Mouse (Mus musculus): ENCODE measurements around the gene Parp12. TPM values are rescaled to one million over a fixed set of nuclear protein-coding genes. Genes with fewer than 3 reads are reported as not detected.

Gene Parp12
- polyA plus RNA-seq, 1 experiment from 2014 or later = 10.2 TPM

DNA sequence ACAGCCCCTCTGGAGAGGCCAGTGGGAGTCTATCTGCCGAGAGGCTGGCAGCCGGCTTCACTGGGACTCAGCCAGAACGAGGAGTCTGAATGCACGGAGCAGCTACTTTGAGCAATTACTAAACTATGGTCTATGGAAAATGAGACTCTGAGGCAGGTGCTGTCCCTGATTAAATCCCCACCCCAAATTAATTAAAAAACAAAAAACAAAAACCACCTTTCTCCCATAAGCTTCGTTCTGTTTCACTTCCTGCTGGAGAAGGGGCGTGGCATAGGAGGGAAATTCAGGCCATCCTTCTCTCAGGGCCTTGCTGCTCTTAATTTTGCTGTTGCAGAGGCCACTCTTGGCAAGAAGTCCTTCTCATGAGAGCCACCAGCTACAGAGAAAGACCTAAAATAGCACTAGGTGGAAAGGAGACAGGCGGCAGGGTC lies 62.3 kb downstream of the Parp12 start:
- H3K27me3 ChIP-seq = no peaks in the 10 kb centered on the region; the same call in 1 of the 2 replicates
- no peak overlapping the region for H3K4me3 ChIP-seq
- WGBS = 49% methylated on average over 7 of the region's 7 CpGs
- no peak overlapping the region for H3K27ac ChIP-seq
- H3K4me2 ChIP-seq = no peak overlapping the region
- H3K9me3 ChIP-seq = no peaks in the 10 kb centered on the region
- ATAC-seq (ENCODE audit: borderline replicate concordance, extremely low read depth, low FRiP score, low TSS enrichment) = no peak
- no peaks in the 10 kb centered on the region for H3K36me3 ChIP-seq
- H3K9ac ChIP-seq = no peak overlapping the region
- peaks cover 25% of the 10 kb centered on the region for H3K4me1 ChIP-seq

DNA sequence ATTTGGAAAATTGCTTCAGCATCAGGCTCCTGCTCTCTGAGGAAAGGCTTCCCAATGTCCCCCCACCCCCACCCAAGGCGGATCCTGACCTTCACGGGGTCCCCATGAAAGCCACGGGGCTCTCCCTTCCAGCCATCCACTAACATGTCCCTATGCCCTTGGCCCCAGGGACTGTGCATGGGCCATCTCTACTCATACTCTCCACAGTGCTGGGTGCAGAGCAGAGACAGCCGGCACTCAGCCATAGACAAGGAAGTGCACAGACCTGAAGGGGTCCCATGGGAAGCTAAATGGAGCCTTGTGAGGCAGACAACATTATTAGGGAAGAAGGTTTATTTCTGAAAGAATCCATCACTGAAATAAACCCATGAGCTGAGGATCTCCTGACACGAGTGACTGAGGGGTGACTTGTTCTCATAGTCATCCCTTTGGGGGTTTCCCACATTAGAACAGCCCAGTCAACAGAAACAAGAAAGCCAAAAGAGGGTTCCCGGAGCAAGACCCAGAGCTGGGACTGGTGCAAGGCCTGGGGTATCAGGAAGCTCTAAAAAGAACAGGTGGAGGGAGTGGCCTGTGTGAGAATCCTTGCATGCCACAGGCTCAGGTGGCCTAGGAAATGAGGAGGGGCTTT lies 63.2 kb downstream of the Parp12 start:
- H3K36me3 ChIP-seq = no peaks in the 10 kb centered on the region
- H3K4me1 ChIP-seq = peaks cover 18% of the 10 kb centered on the region
- no peak overlapping the region for H3K9ac ChIP-seq
- H3K9me3 ChIP-seq = no peaks in the 10 kb centered on the region
- no peak overlapping the region for H3K27ac ChIP-seq
- no peak for ATAC-seq (ENCODE audit: borderline replicate concordance, extremely low read depth, low FRiP score, low TSS enrichment)
- H3K4me2 ChIP-seq = no peak overlapping the region
- WGBS = 75% methylated on average over 6 of the region's 6 CpGs
- H3K27me3 ChIP-seq = no peaks in the 10 kb centered on the region; the same call in 1 of the 2 replicates
- no peak overlapping the region for H3K4me3 ChIP-seq

DNA sequence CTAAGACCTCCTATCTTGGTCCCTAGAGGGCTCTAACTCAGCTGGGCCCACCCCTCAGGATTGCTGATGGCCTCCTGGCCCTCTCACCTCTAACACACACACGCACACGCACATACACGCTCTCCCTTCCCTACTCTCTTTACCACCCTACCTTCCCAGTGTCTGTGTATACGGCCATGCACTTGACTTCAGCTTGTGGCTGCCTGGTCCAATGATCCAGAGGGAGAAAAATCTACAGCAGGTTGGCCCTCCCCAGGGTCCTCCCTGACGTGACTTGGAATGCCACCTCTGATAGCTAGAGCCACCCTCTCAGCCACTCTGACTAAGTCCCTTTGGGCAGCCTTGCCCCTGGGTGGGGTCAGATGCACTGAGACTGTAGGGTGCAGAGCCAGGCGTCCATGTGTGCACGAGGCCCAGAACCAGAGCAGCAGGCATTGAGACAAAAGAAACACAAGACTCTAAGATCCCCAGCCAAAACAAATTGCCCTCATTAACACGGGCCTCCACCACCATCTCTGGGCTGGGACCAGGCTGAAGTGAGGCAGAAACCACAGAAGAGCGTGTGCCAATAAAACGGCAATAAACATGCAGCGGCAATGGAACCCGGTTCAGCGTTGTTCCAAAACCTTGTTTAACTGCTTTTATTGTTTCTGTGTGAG lies 63.8 kb downstream of the Parp12 start:
- Histone ChIP-seq H3K4me1 (peaks cover 13% of the 10 kb centered on the region), H3K9ac (no peak overlapping the region), H3K4me2 (no peak overlapping the region), H3K36me3 (no peaks in the 10 kb centered on the region), H3K4me3 (no peak overlapping the region), H3K9me3 (no peaks in the 10 kb centered on the region), H3K27me3 (no peaks in the 10 kb centered on the region; the same call in 1 of the 2 replicates), H3K27ac (no peak overlapping the region)
- ATAC-seq (ENCODE audit: borderline replicate concordance, extremely low read depth, low FRiP score, low TSS enrichment) = no peak
- WGBS = 86% methylated on average over 13 of the region's 13 CpGs

DNA sequence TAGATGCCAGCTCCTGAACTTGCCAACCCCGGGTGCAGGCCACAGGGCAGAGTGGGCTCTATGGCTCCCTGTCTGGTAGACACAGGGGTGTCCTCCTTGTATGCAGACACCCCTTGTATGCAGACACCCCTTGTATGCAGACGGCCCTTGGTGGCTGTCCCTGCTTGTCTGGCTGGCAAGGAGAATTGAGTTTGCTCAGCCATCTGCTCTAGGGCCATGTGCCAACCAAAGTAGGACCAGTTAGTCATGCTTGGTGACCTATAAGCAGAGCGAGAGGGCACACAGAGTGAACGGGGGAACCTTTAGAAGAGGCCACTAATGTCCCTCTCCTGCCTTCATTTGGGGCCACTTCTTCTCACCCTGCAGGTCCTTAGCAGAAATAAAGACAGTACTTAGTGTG lies 65.5 kb downstream of the Parp12 start:
- H3K27ac ChIP-seq = no peak overlapping the region
- H3K4me2 ChIP-seq = no peak overlapping the region
- no peaks in the 10 kb centered on the region; the same call in 1 of the 2 replicates for H3K27me3 ChIP-seq
- ATAC-seq (ENCODE audit: borderline replicate concordance, extremely low read depth, low FRiP score, low TSS enrichment) = no peak
- H3K4me3 ChIP-seq = no peak overlapping the region
- H3K9me3 ChIP-seq = no peaks in the 10 kb centered on the region
- WGBS = 76% methylated on average over 4 of the region's 4 CpGs
- H3K4me1 ChIP-seq = peaks cover 7% of the 10 kb centered on the region; the same call in 1 of the 2 replicates
- H3K9ac ChIP-seq = no peak overlapping the region
- H3K36me3 ChIP-seq = no peaks in the 10 kb centered on the region

DNA sequence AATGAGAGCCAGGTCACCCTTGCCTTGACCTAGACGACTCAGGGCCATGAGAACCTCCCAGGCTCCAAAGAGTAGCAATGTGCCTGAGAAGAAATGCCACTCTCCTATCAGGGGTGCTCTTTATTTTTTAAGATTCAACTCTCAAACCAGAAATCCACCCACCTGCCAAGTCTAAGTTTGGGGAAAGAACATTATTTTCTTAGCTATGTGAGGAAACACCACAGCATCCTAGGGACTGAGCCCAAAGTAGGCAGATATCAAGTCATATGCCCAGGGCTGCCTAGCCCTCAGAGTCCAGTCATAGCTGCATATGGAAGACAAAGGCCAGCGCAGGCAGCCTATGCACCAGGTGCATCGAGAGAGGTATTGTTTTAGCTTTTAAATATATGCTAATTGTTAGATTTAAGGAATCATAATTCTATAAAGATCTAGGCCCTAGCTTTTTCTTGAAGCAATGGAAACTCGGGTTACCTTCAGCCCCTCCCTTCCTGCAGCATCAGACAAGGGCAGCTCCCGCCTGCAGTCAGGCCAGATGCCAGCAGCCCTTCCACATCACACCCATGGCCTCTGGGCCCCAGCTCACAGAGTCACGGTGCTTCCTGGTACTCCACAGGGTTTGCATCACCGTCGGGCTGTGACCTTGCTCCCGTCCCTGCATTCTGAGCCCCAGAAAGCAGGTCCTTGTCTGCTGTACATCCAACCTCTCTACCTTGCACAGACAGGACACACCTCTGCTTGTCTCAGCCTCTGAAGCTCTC lies 66.2 kb downstream of the Parp12 start:
- 55% methylated on average over 9 of the region's 9 CpGs for WGBS
- no peaks in the 10 kb centered on the region; the same call in 1 of the 2 replicates for H3K27me3 ChIP-seq
- no peaks in the 10 kb centered on the region for H3K9me3 ChIP-seq
- H3K4me1 ChIP-seq = peaks cover 7% of the 10 kb centered on the region; the same call in 1 of the 2 replicates
- no peak overlapping the region for H3K4me3 ChIP-seq
- H3K27ac ChIP-seq = no peak overlapping the region
- H3K4me2 ChIP-seq = no peak overlapping the region
- H3K9ac ChIP-seq = no peak overlapping the region
- no peaks in the 10 kb centered on the region for H3K36me3 ChIP-seq
- no peak for ATAC-seq (ENCODE audit: borderline replicate concordance, extremely low read depth, low FRiP score, low TSS enrichment)

DNA sequence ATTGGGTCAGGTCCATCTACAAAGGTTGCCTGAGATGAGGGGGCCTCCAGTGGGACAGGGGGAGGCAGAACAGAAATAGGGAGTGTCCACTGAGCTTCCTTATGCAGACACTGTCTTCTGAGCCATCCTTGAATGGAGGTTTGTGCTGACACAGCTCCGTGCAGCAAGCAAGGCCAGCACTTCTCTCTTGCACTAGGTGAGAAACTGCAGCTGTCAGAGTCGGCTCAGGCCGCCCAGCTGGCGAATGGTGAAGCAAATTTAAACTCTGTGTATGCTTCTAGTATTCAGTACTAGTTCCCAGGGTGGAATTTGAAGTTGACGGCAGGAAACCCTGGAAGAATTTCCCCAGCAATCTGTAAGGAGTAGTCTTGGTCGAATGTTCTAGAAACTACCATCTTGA lies 67.3 kb downstream of the Parp12 start:
- 35% methylated on average over 6 of the region's 6 CpGs for WGBS
- H3K4me2 ChIP-seq = no peak overlapping the region
- no peak overlapping the region for H3K9ac ChIP-seq
- H3K4me1 ChIP-seq = peaks cover 7% of the 10 kb centered on the region; the same call in 1 of the 2 replicates
- H3K27ac ChIP-seq = no peak overlapping the region
- no peaks in the 10 kb centered on the region for H3K36me3 ChIP-seq
- H3K9me3 ChIP-seq = no peaks in the 10 kb centered on the region
- H3K27me3 ChIP-seq = no peaks in the 10 kb centered on the region; the same call in 1 of the 2 replicates
- ATAC-seq (ENCODE audit: borderline replicate concordance, extremely low read depth, low FRiP score, low TSS enrichment) = no peak
- H3K4me3 ChIP-seq = no peak overlapping the region

DNA sequence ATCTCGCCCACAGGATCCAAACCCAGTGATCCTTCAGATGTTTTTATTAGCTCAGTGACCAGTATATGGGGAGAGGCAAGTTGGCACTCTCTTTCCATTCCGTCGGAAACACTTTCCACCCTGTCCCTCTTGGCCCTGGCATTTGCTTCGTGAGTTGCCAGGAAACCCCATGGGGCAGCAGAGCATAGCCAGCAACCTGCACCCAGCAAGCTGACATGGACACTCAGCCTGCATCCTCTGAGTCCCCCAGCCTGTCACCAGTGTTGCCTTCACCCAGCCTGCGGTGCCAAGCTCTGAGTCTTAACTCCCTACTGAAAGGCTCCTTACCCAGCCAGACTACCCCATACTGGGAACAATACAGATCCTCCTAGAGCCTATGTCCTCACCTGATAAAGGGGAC lies 69.0 kb downstream of the Parp12 start:
- Histone ChIP-seq H3K9me3 (no peaks in the 10 kb centered on the region), H3K4me3 (no peak overlapping the region), H3K27me3 (no peaks in the 10 kb centered on the region; the same call in 1 of the 2 replicates), H3K9ac (no peak overlapping the region), H3K27ac (no peak overlapping the region), H3K4me1 (0 out of 2 replicates have a peak, but pooled peaks cover 2% of the 10 kb centered on the region), H3K36me3 (no peaks in the 10 kb centered on the region), H3K4me2 (no peak overlapping the region)
- WGBS = 67% methylated on average over 5 of the region's 5 CpGs
- ATAC-seq (ENCODE audit: borderline replicate concordance, extremely low read depth, low FRiP score, low TSS enrichment) = no peak

DNA sequence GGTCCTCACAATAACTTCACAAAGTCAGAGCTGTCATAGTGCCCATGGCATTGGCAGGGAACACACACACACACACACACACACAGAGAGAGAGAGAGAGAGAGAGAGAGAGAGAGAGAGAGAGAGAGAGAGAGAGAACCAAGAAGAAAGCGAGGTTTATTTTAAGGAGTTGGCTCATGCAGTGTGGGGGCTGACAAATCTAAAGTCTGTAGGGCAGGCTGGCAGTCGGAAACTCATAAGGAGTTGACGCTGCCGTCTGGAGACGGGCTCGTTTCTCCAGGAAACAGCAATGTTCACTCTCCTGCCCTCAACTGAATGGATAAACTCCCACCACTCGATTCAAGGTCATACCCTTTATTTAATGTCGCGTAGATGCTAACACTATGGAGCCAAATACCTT lies 77.7 kb downstream of the Parp12 start:
- no peak overlapping the region for H3K27ac ChIP-seq
- ATAC-seq (ENCODE audit: borderline replicate concordance, extremely low read depth, low FRiP score, low TSS enrichment) = no peak
- H3K27me3 ChIP-seq = no peaks in the 10 kb centered on the region
- H3K9ac ChIP-seq = no peak overlapping the region
- H3K36me3 ChIP-seq = no peaks in the 10 kb centered on the region
- 62% methylated on average over 9 of the region's 9 CpGs for WGBS
- H3K4me1 ChIP-seq = no peaks in the 10 kb centered on the region
- no peak overlapping the region for H3K4me3 ChIP-seq
- no peak overlapping the region for H3K4me2 ChIP-seq
- H3K9me3 ChIP-seq = no peaks in the 10 kb centered on the region

Other genes with a start within 250 kb of the Parp12 start
- 2.5 and 3.4 TPM in 2 replicates for gene Tbxas1, start 242.9 kb downstream of the Parp12 start, polyA plus RNA-seq (2015; fragmentation: Nextera tagmentation; extraction: Ambion mirVana)
- gene Hipk2, start 242.2 kb downstream of the Parp12 start, polyA plus RNA-seq (2015; fragmentation: Nextera tagmentation; extraction: Ambion mirVana) = 18.0 and 21.8 TPM in 2 replicates
- gene Kdm7a, start 88.4 kb upstream of the Parp12 start, polyA plus RNA-seq (2015; fragmentation: Nextera tagmentation; extraction: Ambion mirVana) = 5.8 and 6.8 TPM in 2 replicates